Mouse (Mus musculus) mouse embryonic stem cell (cell line): ENCODE measurements around the gene Acot7.

ENCODE experiments used
- in situ Hi-C, 2 experiments: fragments of 300-500 bp; cut with MboI; formaldehyde crosslinking; loops; 1 replicate in 1 of 2; 3 replicates in 1 of 2; pipeline ENCODE4 v1.14.3; 2019 to 2020; ENCODE audit warnings: low sequenced_read_pairs in 2 of 2, low pct_unique_long_range_greater_than_20kb in 1 of 2, mixed read lengths in 1 of 2; ENCODE audit not compliant: unreplicated experiment in 1 of 2

Acot7 gene

DNA sequence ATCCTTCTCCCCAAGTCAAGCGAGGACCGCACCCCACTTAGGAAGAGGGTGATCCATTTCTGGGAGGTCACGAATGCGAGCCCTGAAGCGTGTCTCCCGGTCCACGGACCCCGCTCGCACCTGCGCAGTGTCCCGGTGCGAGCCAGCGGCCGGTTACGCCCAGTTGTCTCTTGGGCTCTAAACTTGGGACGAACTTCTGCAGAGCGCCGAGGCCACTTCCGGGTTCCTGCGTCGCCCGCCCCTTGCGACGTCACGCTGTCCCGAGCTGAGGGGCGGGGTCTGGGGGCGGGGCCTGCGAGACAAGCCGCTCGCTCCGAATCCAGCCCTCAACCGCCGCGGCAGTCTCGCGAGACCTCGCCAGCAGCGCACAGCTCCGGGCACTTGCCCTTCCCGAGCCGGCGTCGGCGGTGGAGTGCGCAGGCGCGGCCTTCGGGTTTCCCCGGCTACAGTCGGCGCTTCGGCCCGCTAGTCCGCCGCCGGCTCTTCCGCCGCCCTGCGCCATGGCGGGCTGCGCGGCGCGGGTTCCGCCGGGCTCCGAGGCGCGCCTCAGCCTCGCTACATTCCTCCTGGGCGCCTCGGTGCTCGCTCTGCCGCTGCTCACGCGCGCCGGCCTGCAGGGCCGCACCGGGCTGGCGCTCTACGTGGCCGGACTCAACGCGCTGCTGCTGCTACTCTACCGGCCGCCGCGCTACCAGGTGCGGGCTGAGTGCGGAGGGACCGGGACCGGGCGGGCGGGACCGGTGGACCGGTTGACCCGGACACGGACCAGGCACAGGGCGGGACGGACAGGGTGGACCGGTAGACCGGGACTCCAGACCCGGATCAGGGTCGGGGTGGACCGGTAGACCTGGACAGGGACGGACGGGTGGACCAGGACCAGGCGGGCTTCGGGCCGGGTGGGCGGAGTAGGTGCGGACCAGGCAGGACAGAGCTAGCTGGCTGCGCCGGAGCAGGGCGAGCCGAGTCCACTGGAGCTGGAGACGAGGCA is 119.2 kb downstream of the Acot7 start, which contains the start of gene Icmt:
Gene Icmt (plus strand): TSS at position 354 of the 988 bp plus-strand sequence.
- in situ Hi-C loops = loop anchor here in 1 of 2 experiments (10.0 kb wide), 1 partner anchor 122 kb away; the partner anchor contains the start of gene Acot7

DNA sequence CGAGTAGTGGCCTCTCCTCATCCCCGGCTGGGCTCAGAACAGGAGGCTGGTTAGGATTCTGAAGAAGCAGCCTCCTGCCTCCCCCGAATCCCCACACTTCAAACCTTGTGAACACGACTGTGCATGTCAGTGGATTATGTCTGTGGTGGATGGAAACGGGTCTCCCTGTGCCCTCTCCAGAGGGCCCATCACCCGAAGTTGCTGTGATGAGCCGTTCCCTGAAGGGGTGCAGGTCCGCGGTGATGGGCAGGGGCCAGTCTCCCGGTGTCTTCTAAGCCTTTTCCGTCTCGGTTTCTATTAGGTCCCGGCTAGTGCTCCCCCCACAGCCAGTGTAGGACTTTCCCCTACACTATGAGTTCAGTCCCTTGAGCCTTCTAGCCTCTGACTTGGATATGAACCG is 120.9 kb downstream of the Acot7 start:
- in situ Hi-C loops = loop anchor here in 1 of 2 experiments (10.0 kb wide), 1 partner anchor 124 kb away; the partner anchor contains the start of gene Acot7

DNA sequence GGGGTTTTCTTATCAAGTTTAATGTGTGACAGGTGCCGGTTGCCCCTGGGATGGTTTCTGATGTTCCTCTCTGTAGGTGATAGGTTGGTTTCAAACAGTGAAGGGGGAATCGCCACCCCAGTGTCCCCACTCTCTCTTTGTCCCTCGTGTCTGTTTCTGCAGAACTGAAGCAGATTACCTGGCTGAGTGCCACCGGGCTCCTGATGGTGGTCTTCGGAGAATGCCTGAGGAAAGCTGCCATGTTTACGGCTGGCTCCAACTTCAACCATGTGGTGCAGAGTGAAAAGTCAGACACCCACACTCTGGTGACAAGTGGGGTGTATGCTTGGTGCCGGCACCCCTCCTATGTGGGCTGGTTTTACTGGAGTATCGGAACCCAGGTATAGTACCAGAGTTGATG is 122.4 kb downstream of the Acot7 start:
- in situ Hi-C loops = no loop called here

- in situ Hi-C loops = no loop called here
Measured at GRCm38 (mm10) chr4:152302012-152302411, 124.1 kb downstream of the Acot7 start.

DNA sequence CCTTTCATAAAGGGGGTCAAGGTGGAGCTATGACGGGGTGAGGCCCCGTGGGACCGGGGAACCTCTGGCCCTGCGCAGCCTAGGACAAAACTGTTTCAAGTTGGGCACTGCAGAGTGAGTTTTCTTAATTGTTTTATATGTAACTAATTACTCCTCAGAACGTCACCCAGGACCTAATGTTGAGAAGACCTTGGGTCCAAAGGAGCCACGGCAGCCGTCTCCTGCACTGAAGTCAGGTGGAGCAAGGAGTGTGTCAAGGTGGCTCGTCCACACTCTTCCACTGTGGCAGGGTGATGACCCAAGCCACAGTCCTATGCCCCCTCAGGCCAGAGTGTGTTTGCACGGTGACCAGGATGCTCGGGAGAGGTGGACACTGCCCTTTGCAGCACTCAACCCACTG is 125.2 kb downstream of the Acot7 start:
- in situ Hi-C loops = no loop called here

DNA sequence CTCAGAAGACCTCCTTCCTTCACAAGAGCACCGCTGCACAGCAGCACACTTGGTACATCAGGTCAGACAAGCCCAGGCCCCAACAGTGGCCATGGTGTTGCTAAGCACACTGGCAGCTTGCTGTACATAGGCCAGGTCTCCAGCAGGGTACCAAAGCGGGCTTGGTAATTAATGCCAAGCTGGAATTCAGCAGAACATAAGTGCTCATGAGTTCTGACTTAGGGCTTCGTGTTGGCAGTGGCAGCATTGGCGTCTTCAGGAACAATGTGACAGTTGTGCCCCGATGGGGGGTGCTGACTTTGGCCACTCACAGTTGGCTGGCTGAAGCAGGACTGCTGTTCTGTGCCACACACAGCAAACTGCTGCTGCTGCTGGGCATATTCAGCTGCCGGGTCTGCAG is 126.8 kb downstream of the Acot7 start:
- in situ Hi-C loops = no loop called here

DNA sequence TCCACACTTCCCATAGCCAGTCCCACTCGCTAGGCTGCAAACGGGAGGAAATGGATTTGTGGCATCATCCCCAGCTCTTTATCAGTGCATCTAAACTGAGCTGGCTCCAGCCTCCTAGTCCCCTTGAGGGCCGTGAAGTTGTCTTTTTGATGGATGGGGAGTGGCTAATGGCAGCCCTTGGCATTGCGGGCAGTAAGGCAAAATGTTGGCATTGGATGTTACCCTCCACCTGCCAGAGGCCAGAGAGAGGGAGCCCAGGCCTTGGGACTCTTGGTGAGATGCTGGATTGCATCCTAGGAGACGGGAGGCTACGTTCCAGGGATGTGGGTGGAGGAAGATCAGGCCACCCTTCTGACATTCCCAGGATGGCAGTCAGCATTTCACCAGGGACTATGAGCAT is 128.1 kb downstream of the Acot7 start:
- in situ Hi-C loops = no loop called here

- in situ Hi-C loops = no loop called here
Measured at GRCm38 (mm10) chr4:152307542-152307941, 129.6 kb downstream of the Acot7 start.

- in situ Hi-C loops = no loop called here
Measured at GRCm38 (mm10) chr4:152312186-152312585, 134.3 kb downstream of the Acot7 start.

DNA sequence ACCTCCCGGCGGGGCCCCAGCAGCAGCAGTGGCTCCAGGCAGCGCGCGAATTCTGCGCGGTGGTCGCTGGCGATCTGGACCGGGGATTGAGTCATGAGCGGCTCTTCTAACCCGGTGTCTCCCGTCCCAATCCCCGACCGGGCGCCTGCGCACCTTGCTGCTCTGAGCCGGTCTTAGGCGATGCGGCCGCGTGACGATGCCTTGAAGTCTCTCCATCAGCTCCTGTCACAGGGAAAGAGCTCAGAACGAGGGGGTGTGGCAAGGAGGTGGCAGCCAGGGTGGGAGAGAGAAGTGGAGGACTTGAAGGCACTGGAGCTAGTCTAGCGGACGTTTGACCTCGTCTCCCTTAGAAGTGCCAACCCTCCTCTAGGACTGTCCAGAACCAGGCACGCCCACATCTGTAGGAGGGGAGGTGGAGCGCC is 135.3 kb downstream of the Acot7 start:
- in situ Hi-C loops = no loop called here

DNA sequence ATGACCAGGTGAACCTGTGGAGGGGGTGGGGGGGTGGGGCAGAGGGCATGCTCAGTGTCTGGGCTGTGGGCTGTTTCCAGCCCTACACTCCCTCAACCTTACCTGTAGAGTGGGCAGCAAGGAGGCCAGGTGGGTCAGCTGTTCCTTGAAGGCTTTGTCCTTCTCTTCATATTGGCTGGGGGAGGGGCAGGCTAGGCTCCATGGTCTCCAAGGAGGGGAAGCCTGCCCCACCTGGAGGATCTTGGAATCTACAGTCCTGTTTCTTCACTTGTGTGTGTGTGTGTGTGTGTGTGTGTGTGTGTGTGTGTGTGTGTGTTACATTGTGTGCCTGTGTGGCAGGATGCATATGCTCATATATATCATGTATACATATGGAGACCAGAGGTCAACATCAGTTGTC is 136.0 kb downstream of the Acot7 start:
- in situ Hi-C loops = no loop called here

GRCm38 (mm10) chr4:152315498-152316213 is 137.7 kb downstream of the Acot7 start:
- in situ Hi-C loops = no loop called here

GRCm38 (mm10) chr4:152317631-152318033 is 139.7 kb downstream of the Acot7 start:
- in situ Hi-C loops = no loop called here

- in situ Hi-C loops = no loop called here
Measured at GRCm38 (mm10) chr4:152318517-152319234, 140.7 kb downstream of the Acot7 start, which contains the start of gene Rnf207. Gene Rnf207 (minus strand): TSS chr4:152318993.
